22 mouse cellular contexts compared by ENCODE assay signal in the genomic region with DNA sequence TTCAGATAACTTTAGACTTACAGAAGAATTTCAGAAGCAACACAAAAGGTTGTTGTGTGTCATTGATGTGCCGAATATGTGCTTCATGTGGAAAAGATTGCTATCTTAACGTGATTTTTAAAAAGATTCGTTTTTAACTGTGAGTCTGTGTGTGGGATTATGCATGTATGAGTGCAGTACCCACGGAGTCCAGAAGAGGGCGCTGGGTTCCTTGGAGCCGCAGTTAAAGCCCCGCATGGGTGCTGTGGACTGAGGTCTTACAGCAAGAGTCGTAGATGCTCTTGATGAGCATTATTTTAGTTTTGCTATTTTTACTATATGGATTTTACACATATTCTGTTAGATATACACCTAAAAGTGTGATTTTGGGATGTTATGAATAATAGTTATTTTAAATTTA. TPM values are rescaled to one million over a fixed set of nuclear protein-coding genes. Genes with fewer than 3 reads are reported as not detected.
DNase-seq lines count a peak whose midpoint lies in the region; ATAC-seq and TF ChIP-seq lines count a peak whose summit lies in the region.
"Had no signal": no experiment of that assay in that cellular context is flagged by ENCODE, and none has a peak within 500 bp of the region (broad histone marks: within the 10 kb centered on the region; RNA-seq: fewer than 3 reads in every experiment).

No protein-coding gene starts in this region.

- dilution Hi-C loops in CH12.LX (cut with MboI; ENCODE audit: extremely low pct_ligation_motif_present, extremely low pct_unique_long_range_greater_than_20kb, low sequenced_read_pairs), result no loop called here

- TF ChIP-seq RAD21 in CH12.LX (IDR thresholded peaks at IDR 0.05; ENCODE audit: low read depth, low read length), result no peak; the same call in 1 of the 2 replicates
- TF ChIP-seq RAD21 in MEL (IDR thresholded peaks at IDR 0.05; ENCODE audit: low read depth, low read length), result no peak; the same call in none of the 2 replicates

- no peak overlapping the region for H3K4me2 ChIP-seq in liver, embryonic 12.5 days
- H3K4me2 ChIP-seq in CH12.LX (ENCODE audit: insufficient read depth, low read depth, poor library complexity, severe bottlenecking), result no peak overlapping the region
- no peak overlapping the region for H3K4me2 ChIP-seq in stomach, postnatal 0 days (replicated peaks; ENCODE audit: low read depth)
- H3K4me2 ChIP-seq: embryonic facial prominence, embryonic 12.5 days; liver, embryonic 15.5 days; neural tube, embryonic 15.5 days had no signal

- in situ Hi-C loops in CH12.LX (cut with MboI; ENCODE audit: low pct_ligation_motif_present, low pct_unique_long_range_greater_than_20kb, low sequenced_read_pairs), result no loop called here

- no peaks in the 10 kb centered on the region for H3K4me1 ChIP-seq in liver, adult 2 months (ENCODE audit: control insufficient read depth, insufficient read depth, low read length)
- H3K4me1 ChIP-seq in liver, embryonic 12.5 days, result no peaks in the 10 kb centered on the region
- H3K4me1 ChIP-seq in CH12.LX (ENCODE audit: control insufficient read depth in 1 of 2, insufficient read depth in 2 of 2) (0 out of 4 replicates have a peak, but pooled peaks cover 0 to 3% of the 10 kb centered on the region in 2 experiments), MEL (ENCODE audit: control insufficient read depth in 1 of 2, insufficient read depth in 2 of 2, low read length in 2 of 2) (no peaks in the 10 kb centered on the region)
- no peaks in the 10 kb centered on the region for H3K4me1 ChIP-seq in stomach, postnatal 0 days (replicated peaks; ENCODE audit: control insufficient read depth, insufficient read depth)
- H3K4me1 ChIP-seq: embryonic facial prominence, embryonic 12.5 days; liver, embryonic 15.5 days; midbrain, embryonic 10.5 days had no signal

- H3K36me3 ChIP-seq in liver, adult 2 months (ENCODE audit: control insufficient read depth, insufficient read depth, low read length), result no peaks in the 10 kb centered on the region
- H3K36me3 ChIP-seq in liver, embryonic 12.5 days, result no peaks in the 10 kb centered on the region
- H3K36me3 ChIP-seq in CH12.LX (replicated peaks in 1 of 2; ENCODE audit: control insufficient read depth in 1 of 2, insufficient read depth in 1 of 2, low read length in 1 of 2) (no peaks in the 10 kb centered on the region), MEL (ENCODE audit: control insufficient read depth in 1 of 2, insufficient read depth in 2 of 2, low read length in 2 of 2) (no peaks in the 10 kb centered on the region)
- no peaks in the 10 kb centered on the region for H3K36me3 ChIP-seq in stomach, postnatal 0 days (ENCODE audit: control insufficient read depth, insufficient read depth, low read length)
- H3K36me3 ChIP-seq: embryonic facial prominence, embryonic 12.5 days; liver, embryonic 15.5 days; midbrain, embryonic 10.5 days; neural tube, embryonic 15.5 days had no signal

- no peak for DNase-seq in liver, adult 2 months (ENCODE audit: extremely low read depth, low read depth, low spot score)
- no peak for DNase-seq in CH12.LX (ENCODE audit: extremely low read depth)
- peak; percentile 19 for DNase-seq in MEL (ENCODE audit: low read depth, low spot score)
- DNase-seq in stomach, postnatal 0 days (ENCODE audit: low spot score), result no peak
- DNase-seq in c-Kit-positive CD71-positive TER-119-positive erythroid progenitor cells, embryonic 14.5 days (ENCODE audit: low spot score), result no peak
- no peak for DNase-seq in retina, embryonic 14.5 days (ENCODE audit: low spot score)
- DNase-seq: adrenal gland, adult 2 months; cerebellum, adult 11 months; heart, adult 11 months; kidney, adult 8-10 months; kidney, postnatal 4 days; layer of hippocampus, postnatal 36 days; lung, postnatal 4 days; retina, postnatal 1 day; thymus, postnatal 25 days had no signal

- TF ChIP-seq EP300 in CH12.LX (IDR thresholded peaks at IDR 0.05; ENCODE audit: low read length), result no peak
- TF ChIP-seq EP300 in MEL (IDR thresholded peaks at IDR 0.05; ENCODE audit: low read depth in 1 of 2, low read length in 2 of 2), result no peak
- no peak for TF ChIP-seq EP300 in stomach, postnatal 0 days (optimal IDR thresholded peaks at IDR 0.05)

- TF ChIP-seq POLR2A in liver, adult 2 months (IDR thresholded peaks at IDR 0.05; ENCODE audit: extremely low read depth, insufficient read depth, low read length), result no peak
- TF ChIP-seq POLR2A in CH12.LX (IDR thresholded peaks at IDR 0.05; ENCODE audit: low read depth, low read length) (no peak), MEL (IDR thresholded peaks at IDR 0.05; ENCODE audit: control insufficient read depth in 1 of 2, insufficient read depth in 1 of 2, low read depth in 1 of 2, low read length in 2 of 2, poor library complexity in 1 of 2) (no peak)

- H3K79me2 ChIP-seq in liver, adult 2 months (ENCODE audit: control insufficient read depth, insufficient read depth, low read length), result no peaks in the 10 kb centered on the region
- H3K79me2 ChIP-seq in CH12.LX (replicated peaks; ENCODE audit: control insufficient read depth, extremely low read depth, insufficient read depth, poor library complexity, severe bottlenecking) (no peaks in the 10 kb centered on the region), MEL (ENCODE audit: control insufficient read depth, insufficient read depth, low read length, poor library complexity) (no peaks in the 10 kb centered on the region)

- no peak overlapping the region for H3K9ac ChIP-seq in liver, adult 2 months (ENCODE audit: low read depth, low read length)
- H3K9ac ChIP-seq in liver, embryonic 12.5 days, result no peak overlapping the region
- H3K9ac ChIP-seq in CH12.LX (ENCODE audit: insufficient read depth, low read depth) (no peak overlapping the region), MEL (ENCODE audit: control insufficient read depth, low read depth, low read length, poor library complexity, severe bottlenecking) (no peak overlapping the region)
- no peak overlapping the region for H3K9ac ChIP-seq in stomach, postnatal 0 days (ENCODE audit: low read length)
- H3K9ac ChIP-seq: embryonic facial prominence, embryonic 12.5 days; liver, embryonic 15.5 days; neural tube, embryonic 15.5 days had no signal

- peak; percentile 14; the same call in 1 of the 2 replicates for TF ChIP-seq CTCF in liver, adult 2 months (IDR thresholded peaks at IDR 0.05; ENCODE audit: low read depth, low read length)
- TF ChIP-seq CTCF in CH12.LX (conservative IDR thresholded peaks at IDR 0.05 in 1 of 2, IDR thresholded peaks at IDR 0.05 in 1 of 2; ENCODE audit: low read depth in 2 of 2, low read length in 2 of 2), result peak in 1 of 2 experiments; percentile 34; a peak in 2 of 4 replicates
- peak; percentile 40 to 51 (median 50) for TF ChIP-seq CTCF in MEL (IDR thresholded peaks at IDR 0.05 in 2 of 3, conservative IDR thresholded peaks at IDR 0.05 in 1 of 3; ENCODE audit: control insufficient read depth in 1 of 3, insufficient read depth in 1 of 3, low read depth in 2 of 3, low read length in 3 of 3, poor library complexity in 1 of 3, severe bottlenecking in 1 of 3)
- TF ChIP-seq CTCF in stomach, postnatal 0 days (IDR thresholded peaks at IDR 0.05; ENCODE audit: low read depth), result peak; percentile 26

- 85% methylated on average over 8 of the region's 8 CpGs for WGBS in liver, adult 2 months
- 68% methylated on average over 8 of the region's 8 CpGs for WGBS in liver, embryonic 12.5 days (ENCODE audit: insufficient replicate concordance)
- 88% methylated on average over 8 of the region's 8 CpGs for WGBS in stomach, postnatal 0 days

- H3K27ac ChIP-seq in liver, adult 2 months (replicated peaks; ENCODE audit: insufficient read depth, low read depth, low read length), result no peak overlapping the region
- H3K27ac ChIP-seq in liver, embryonic 12.5 days, result no peak overlapping the region
- H3K27ac ChIP-seq in CH12.LX (ENCODE audit: insufficient read depth, low read depth), result no peak overlapping the region
- H3K27ac ChIP-seq in MEL (ENCODE audit: control insufficient read depth, low read depth, low read length), result no peak overlapping the region
- H3K27ac ChIP-seq in stomach, postnatal 0 days (replicated peaks), result no peak overlapping the region
- H3K27ac ChIP-seq: embryonic facial prominence, embryonic 12.5 days; liver, embryonic 15.5 days; midbrain, embryonic 10.5 days; neural tube, embryonic 15.5 days had no signal

- no peak for ATAC-seq in liver, embryonic 12.5 days
- ATAC-seq in stomach, postnatal 0 days (ENCODE audit: low FRiP score, low TSS enrichment), result no peak
- ATAC-seq: forebrain, embryonic 16.5 days; inflammation-experienced regulatory T-cells, adult 6 months had no signal

- no peaks in the 10 kb centered on the region for H3K27me3 ChIP-seq in liver, adult 2 months (ENCODE audit: control insufficient read depth, insufficient read depth, low read length)
- H3K27me3 ChIP-seq in liver, embryonic 12.5 days (replicated peaks), result no peaks in the 10 kb centered on the region
- H3K27me3 ChIP-seq in CH12.LX (replicated peaks) (no peaks in the 10 kb centered on the region), MEL (ENCODE audit: control insufficient read depth in 1 of 2, insufficient read depth in 2 of 2, low read length in 2 of 2) (no peaks in the 10 kb centered on the region; a peak in 1 of 4 replicates)
- H3K27me3 ChIP-seq in stomach, postnatal 0 days (ENCODE audit: control insufficient read depth, insufficient read depth, low read length), result no peaks in the 10 kb centered on the region
- H3K27me3 ChIP-seq: embryonic facial prominence, embryonic 12.5 days; liver, embryonic 15.5 days; neural tube, embryonic 15.5 days had no signal

- no peak overlapping the region for H3K4me3 ChIP-seq in liver, adult 2 months (ENCODE audit: insufficient read depth, low read depth, low read length)
- H3K4me3 ChIP-seq in liver, embryonic 12.5 days, result no peak overlapping the region
- H3K4me3 ChIP-seq in CH12.LX (replicated peaks in 1 of 3; ENCODE audit: low read depth in 2 of 3, low read length in 2 of 3, poor library complexity in 1 of 3), result no peak overlapping the region
- no peak overlapping the region for H3K4me3 ChIP-seq in MEL (ENCODE audit: control insufficient read depth in 1 of 2, insufficient read depth in 1 of 2, low read depth in 2 of 2, low read length in 2 of 2)
- H3K4me3 ChIP-seq in stomach, postnatal 0 days (ENCODE audit: low read depth, low read length), result no peak overlapping the region
- H3K4me3 ChIP-seq: embryonic facial prominence, embryonic 12.5 days; liver, embryonic 15.5 days; midbrain, embryonic 10.5 days; neural tube, embryonic 15.5 days had no signal

- H3K9me3 ChIP-seq in liver, embryonic 12.5 days (replicated peaks), result peaks cover 3% of the 10 kb centered on the region; the same call in 1 of the 2 replicates
- H3K9me3 ChIP-seq in CH12.LX (replicated peaks; ENCODE audit: low read length), result peaks cover 3% of the 10 kb centered on the region
- no peaks in the 10 kb centered on the region for H3K9me3 ChIP-seq in MEL (replicated peaks; ENCODE audit: insufficient read depth, low read length)
- no peaks in the 10 kb centered on the region for H3K9me3 ChIP-seq in stomach, postnatal 0 days (ENCODE audit: control insufficient read depth, low read length)
- H3K9me3 ChIP-seq: liver, embryonic 15.5 days; midbrain, embryonic 10.5 days; neural tube, embryonic 15.5 days had no signal

RNA-seq across cellular contexts. Expression of a gene that starts 42.0 kb away (rescaled TPM):
- total RNA-seq in liver, adult 2 months (2014; rRNA removed), result 3.2 and 3.4 TPM in 2 replicates
- 0.92 and 1.2 TPM in 2 replicates for polyA plus RNA-seq in liver, adult 2 months (2012; rRNA removed)
- polyA plus RNA-seq in liver, embryonic 12.5 days (2016; fragmentation: Nextera tagmentation; extraction: Ambion mirVana), result 48.8 and 50.0 TPM in 2 replicates
- total RNA-seq in CH12.LX (2012; rRNA removed) (89.6 and 114 TPM in 2 replicates), CH12.LX (2014; rRNA removed) (225 and 243 TPM in 2 replicates), MEL (2012; rRNA removed) (54.5 and 67.8 TPM in 2 replicates)
- polyA plus RNA-seq in CH12.LX (2012; ENCODE audit: insufficient read length, low read depth) (232 and 241 TPM in 2 replicates), MEL (2012; ENCODE audit: insufficient read depth in 1 of 2, insufficient read length in 2 of 2, low read depth in 1 of 2, low replicate concordance in 2 of 2, missing spikeins in 1 of 2) (10 to 100 TPM in 1 of 2 experiments, not detected in 1; 98.8 TPM)
- 34.6 and 35.0 TPM in 2 replicates for polyA plus RNA-seq in stomach, postnatal 0 days (2015; fragmentation: Nextera tagmentation; extraction: Ambion mirVana)
